Mouse (Mus musculus): ENCODE data around the gene Coro1b. TPM values are rescaled to one million over a fixed set of nuclear protein-coding genes. Genes with fewer than 3 reads are reported as not detected.

Gene Coro1b
- total and polyA plus RNA-seq, 2 experiments from 2014 or later, result 90.7 to 137 TPM

DNA sequence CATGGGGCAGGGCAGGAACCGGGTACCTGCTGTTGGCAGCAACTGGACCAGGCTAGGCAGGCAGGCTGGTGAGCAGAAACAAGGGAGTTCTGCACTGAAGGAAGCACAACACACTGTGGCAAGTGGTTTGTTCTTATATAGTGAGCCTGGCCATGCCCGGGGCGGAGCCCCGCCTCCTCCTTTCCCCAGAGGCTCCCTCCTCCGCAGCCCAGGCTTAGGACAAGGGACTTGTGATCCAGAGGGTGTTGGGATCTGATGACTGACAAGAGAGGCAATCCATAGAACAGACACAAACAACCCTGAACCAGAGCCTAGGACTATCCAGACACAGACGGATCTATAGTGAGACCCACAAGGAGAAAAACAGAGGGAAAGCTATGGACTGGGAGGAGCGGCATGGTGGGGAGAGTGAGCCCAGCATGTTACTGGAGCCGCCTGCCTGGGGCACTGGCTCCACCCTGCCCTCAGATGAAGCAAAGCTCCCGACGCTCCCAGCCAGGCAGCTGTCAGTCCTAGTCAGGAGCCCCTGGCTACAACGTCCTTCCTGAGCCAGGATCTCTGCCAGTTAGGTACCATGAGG, 27.0 kb downstream of the Coro1b start, which contains the start of gene Carns1:
TSS of gene Carns1 (minus strand) at position 112 of the 580 bp plus-strand sequence.
- WGBS, result 13% methylated on average over 11 of the region's 11 CpGs
- DNase-seq (ENCODE audit: low spot score), result no peak
- H3K36me3 ChIP-seq (ENCODE audit: insufficient read depth, low read length), result no peaks in the 10 kb centered on the region
- ATAC-seq, result peak; percentile 39; the same call in 1 of the 2 replicates
- H3K4me1 ChIP-seq (ENCODE audit: insufficient read depth, low read length), result peaks cover 10% of the 10 kb centered on the region; the same call in 1 of the 2 replicates
- H3K4me3 ChIP-seq (ENCODE audit: low read length), result no peak within 1 kb of the TSS
- no peak within 1 kb of the TSS for H3K9ac ChIP-seq (replicated peaks; ENCODE audit: low read length)
- H3K4me2 ChIP-seq (ENCODE audit: low read depth, low read length), result peak within 1 kb of the TSS; percentile 24
- TF ChIP-seq CTCF (IDR thresholded peaks at IDR 0.05; ENCODE audit: low read depth), result no peak
- H3K27ac ChIP-seq, result no peak within 1 kb of the TSS
- H3K9me3 ChIP-seq (ENCODE audit: low read length), result no peaks in the 10 kb centered on the region
- H3K27me3 ChIP-seq (ENCODE audit: insufficient read depth, low read length), result no peaks in the 10 kb centered on the region

- Histone ChIP-seq H3K4me1 (ENCODE audit: insufficient read depth, low read length) (peaks cover 14% of the 10 kb centered on the region), H3K9me3 (ENCODE audit: low read length) (no peaks in the 10 kb centered on the region), H3K4me2 (ENCODE audit: low read depth, low read length) (no peak overlapping the region), H3K9ac (replicated peaks; ENCODE audit: low read length) (no peak overlapping the region), H3K27ac (no peak overlapping the region), H3K36me3 (ENCODE audit: insufficient read depth, low read length) (no peaks in the 10 kb centered on the region), H3K4me3 (ENCODE audit: low read length) (no peak overlapping the region), H3K27me3 (ENCODE audit: insufficient read depth, low read length) (no peaks in the 10 kb centered on the region)
- ATAC-seq (no peak), DNase-seq (ENCODE audit: low spot score) (no peak)
- TF ChIP-seq CTCF (IDR thresholded peaks at IDR 0.05; ENCODE audit: low read depth), result no peak
- whole genome bisulfite sequencing, result 88% methylated on average over 7 of the region's 7 CpGs
Measured at GRCm38 (mm10) chr19:4180411-4180810, 32.0 kb downstream of the Coro1b start.

GRCm38 (mm10) chr19:4181892-4182291, 33.5 kb downstream of the Coro1b start:
- DNase-seq (ENCODE audit: low spot score) (peak; percentile 75), ATAC-seq (peak; percentile 56; the same call in 1 of the 2 replicates)

GRCm38 (mm10) chr19:4183689-4184088, 35.3 kb downstream of the Coro1b start:
- ATAC-seq (peak; percentile 50; the same call in 1 of the 2 replicates), DNase-seq (ENCODE audit: low spot score) (no peak)
- Histone ChIP-seq H3K4me3 (ENCODE audit: low read length) (no peak overlapping the region), H3K9me3 (ENCODE audit: low read length) (no peaks in the 10 kb centered on the region), H3K4me2 (ENCODE audit: low read depth, low read length) (no peak overlapping the region), H3K27me3 (ENCODE audit: insufficient read depth, low read length) (no peaks in the 10 kb centered on the region), H3K27ac (no peak overlapping the region), H3K4me1 (ENCODE audit: insufficient read depth, low read length) (peaks cover 7% of the 10 kb centered on the region; the same call in 1 of the 2 replicates), H3K9ac (replicated peaks; ENCODE audit: low read length) (no peak overlapping the region), H3K36me3 (ENCODE audit: insufficient read depth, low read length) (no peaks in the 10 kb centered on the region)
- 66% methylated on average over 2 of the region's 2 CpGs for WGBS
- no peak for TF ChIP-seq CTCF (IDR thresholded peaks at IDR 0.05; ENCODE audit: low read depth)

More at GRCm38 (mm10) chr19:4181892-4182291, 33.5 kb downstream of the Coro1b start:
- H3K27ac ChIP-seq, result peak overlapping the region; percentile 20; the same call in 1 of the 2 replicates
- no peak for TF ChIP-seq CTCF (IDR thresholded peaks at IDR 0.05; ENCODE audit: low read depth)
- no peaks in the 10 kb centered on the region for H3K9me3 ChIP-seq (ENCODE audit: low read length)
- no peak overlapping the region for H3K4me3 ChIP-seq (ENCODE audit: low read length)
- peaks cover 7% of the 10 kb centered on the region; the same call in 1 of the 2 replicates for H3K4me1 ChIP-seq (ENCODE audit: insufficient read depth, low read length)
- H3K9ac ChIP-seq (replicated peaks; ENCODE audit: low read length), result no peak overlapping the region
- 49% methylated on average over 3 of the region's 3 CpGs for WGBS
- no peaks in the 10 kb centered on the region for H3K27me3 ChIP-seq (ENCODE audit: insufficient read depth, low read length)
- H3K36me3 ChIP-seq (ENCODE audit: insufficient read depth, low read length), result no peaks in the 10 kb centered on the region
- H3K4me2 ChIP-seq (ENCODE audit: low read depth, low read length), result no peak overlapping the region

DNA sequence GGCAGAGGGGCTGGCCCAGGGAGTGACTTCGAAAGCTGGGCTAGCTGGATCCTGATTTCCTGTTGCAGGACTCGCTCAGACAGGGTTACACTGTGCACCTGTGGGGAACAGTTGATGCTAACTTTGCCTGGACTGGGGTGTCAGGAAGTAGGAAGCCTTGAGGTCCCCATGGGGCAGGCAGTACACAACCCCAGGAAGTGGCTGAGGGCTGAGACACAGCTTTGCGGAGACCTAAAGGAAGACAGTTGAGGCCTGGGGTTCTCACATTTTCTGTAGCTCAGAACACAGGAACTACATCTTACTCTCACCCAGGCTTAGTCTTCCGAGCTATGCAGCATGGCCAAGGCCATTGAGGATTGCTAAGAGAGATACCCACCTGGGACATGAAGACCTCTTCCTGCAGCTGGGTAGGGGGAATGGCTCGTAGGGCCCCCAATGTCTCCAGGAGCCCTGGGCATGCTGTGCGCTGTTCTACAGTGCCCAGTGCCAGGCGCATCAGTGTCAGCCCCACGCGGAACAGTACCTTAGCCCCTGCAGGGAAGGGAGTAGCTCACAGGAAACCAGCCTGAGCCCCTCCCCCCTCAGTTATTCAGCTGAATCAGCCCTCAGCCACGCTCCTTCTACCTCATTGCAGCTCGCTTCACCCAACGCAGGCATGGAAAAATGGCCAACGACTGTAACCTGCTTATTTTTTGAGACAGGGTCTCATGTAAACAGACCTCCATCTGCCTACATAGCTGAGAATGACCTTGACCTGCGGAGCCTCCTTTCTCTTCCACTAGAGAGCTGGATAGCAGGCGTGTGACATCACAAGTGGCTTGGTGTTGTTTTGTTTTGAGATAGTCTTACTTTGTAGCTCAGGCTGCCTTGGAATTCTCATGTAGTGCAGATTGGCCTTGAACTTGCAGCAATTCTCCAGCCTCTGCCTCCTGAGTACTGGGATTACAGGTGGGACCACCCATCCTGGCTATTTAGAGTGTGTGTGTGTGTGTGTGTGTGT, 36.9 kb downstream of the Coro1b start:
- Histone ChIP-seq H3K9ac (replicated peaks; ENCODE audit: low read length) (no peak overlapping the region), H3K27me3 (ENCODE audit: insufficient read depth, low read length) (no peaks in the 10 kb centered on the region), H3K4me2 (ENCODE audit: low read depth, low read length) (no peak overlapping the region), H3K9me3 (ENCODE audit: low read length) (no peaks in the 10 kb centered on the region), H3K27ac (no peak overlapping the region), H3K4me3 (ENCODE audit: low read length) (no peak overlapping the region), H3K4me1 (ENCODE audit: insufficient read depth, low read length) (peaks cover 7% of the 10 kb centered on the region; the same call in 1 of the 2 replicates), H3K36me3 (ENCODE audit: insufficient read depth, low read length) (no peaks in the 10 kb centered on the region)
- ATAC-seq, result no peak
- 59% methylated on average over 15 of the region's 15 CpGs for WGBS
- TF ChIP-seq CTCF (IDR thresholded peaks at IDR 0.05; ENCODE audit: low read depth), result no peak
- no peak for DNase-seq (ENCODE audit: low spot score)

DNA sequence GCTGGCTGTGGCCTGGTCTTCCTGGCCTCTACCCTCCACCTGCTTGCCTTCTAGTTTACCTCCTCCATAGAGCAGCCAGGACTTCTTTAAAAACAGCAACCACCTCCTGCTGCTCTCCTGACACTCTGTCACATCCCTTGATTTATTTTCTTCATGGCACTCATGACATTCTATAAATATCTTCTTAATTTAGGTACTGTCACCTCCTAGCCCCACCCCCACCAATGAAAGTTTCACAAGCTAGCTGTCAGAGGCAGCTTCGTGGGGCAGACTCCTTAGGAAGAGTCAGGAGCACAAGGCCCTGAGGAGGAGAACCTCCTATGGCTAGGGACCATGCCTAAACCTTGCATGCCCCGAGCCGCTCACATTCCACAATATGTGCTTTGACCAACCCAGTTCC, 38.9 kb downstream of the Coro1b start:
- ATAC-seq (no peak), DNase-seq (ENCODE audit: low spot score) (no peak)
- WGBS, result 75% methylated on average over 3 of the region's 3 CpGs
- no peaks in the 10 kb centered on the region for H3K36me3 ChIP-seq (ENCODE audit: insufficient read depth, low read length)
- H3K9ac ChIP-seq (replicated peaks; ENCODE audit: low read length), result no peak overlapping the region
- no peak overlapping the region for H3K4me3 ChIP-seq (ENCODE audit: low read length)
- no peak overlapping the region for H3K4me2 ChIP-seq (ENCODE audit: low read depth, low read length)
- no peaks in the 10 kb centered on the region for H3K27me3 ChIP-seq (ENCODE audit: insufficient read depth, low read length)
- 0 out of 2 replicates have a peak, but pooled peaks cover under 1% of the 10 kb centered on the region for H3K4me1 ChIP-seq (ENCODE audit: insufficient read depth, low read length)
- TF ChIP-seq CTCF (IDR thresholded peaks at IDR 0.05; ENCODE audit: low read depth), result no peak
- no peaks in the 10 kb centered on the region for H3K9me3 ChIP-seq (ENCODE audit: low read length)
- H3K27ac ChIP-seq, result no peak overlapping the region
